Mouse (Mus musculus) ES-Bruce4 (cell line): ENCODE data around the gene Klk11.

Source experiments
- CTCF ChIP-seq: IDR thresholded peaks from one replicate; pipeline ENCODE4 v1.8.1; 2011; ENCODE audit warnings: low read depth, low read length
- EP300 ChIP-seq: IDR thresholded peaks from 2 replicates; pipeline ENCODE4 v1.6.1; 2011; ENCODE audit warnings: low read depth, low read length; ENCODE audit not compliant: insufficient read depth
- POLR2A ChIP-seq: IDR thresholded peaks from one replicate; pipeline ENCODE4 v1.8.1; 2011; ENCODE audit warnings: low read length; ENCODE audit not compliant: insufficient read depth

- TF ChIP-seq CTCF: no peak
- no peak for TF ChIP-seq POLR2A
- no peak for TF ChIP-seq EP300
Measured at GRCm38 (mm10) chr7:43821581-43821980, 47.2 kb downstream of the Klk11 start.
